Mouse (Mus musculus): Measurements from ENCODE around the gene Sema4a. TPM values are rescaled to one million over a fixed set of nuclear protein-coding genes. Genes with fewer than 3 reads are reported as not detected.
"Not testable (repeated sequence)": the region's sequence is repeated elsewhere in the genome, so short reads cannot be mapped to it uniquely, and the experiment has no call there.

Gene Sema4a
- total RNA-seq, 2 experiments from 2014 or later: 35.7 to 38.5 TPM

DNA sequence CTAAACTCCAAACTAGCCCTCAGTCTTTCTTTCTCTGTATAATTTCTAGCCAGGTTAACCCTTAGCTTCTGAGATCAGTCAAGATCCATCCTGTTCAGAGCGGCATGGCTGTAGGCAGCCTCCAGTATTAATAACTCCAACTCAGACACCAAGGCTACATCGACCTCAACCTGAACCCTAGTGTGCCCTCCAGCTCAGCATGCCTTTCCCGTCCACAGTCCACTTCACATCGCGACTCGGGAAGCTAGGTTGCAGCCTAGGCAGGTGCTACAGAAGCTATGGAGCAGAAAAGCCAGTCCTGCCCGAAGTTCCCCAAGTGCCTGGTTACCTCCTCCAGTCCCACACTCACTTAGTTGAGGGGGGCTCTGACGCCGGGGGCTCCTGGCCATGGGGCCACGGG, 23.5 kb downstream of the Sema4a start:
- no peak for ATAC-seq (replicated peaks; ENCODE audit: poor library complexity, severe bottlenecking)

DNA sequence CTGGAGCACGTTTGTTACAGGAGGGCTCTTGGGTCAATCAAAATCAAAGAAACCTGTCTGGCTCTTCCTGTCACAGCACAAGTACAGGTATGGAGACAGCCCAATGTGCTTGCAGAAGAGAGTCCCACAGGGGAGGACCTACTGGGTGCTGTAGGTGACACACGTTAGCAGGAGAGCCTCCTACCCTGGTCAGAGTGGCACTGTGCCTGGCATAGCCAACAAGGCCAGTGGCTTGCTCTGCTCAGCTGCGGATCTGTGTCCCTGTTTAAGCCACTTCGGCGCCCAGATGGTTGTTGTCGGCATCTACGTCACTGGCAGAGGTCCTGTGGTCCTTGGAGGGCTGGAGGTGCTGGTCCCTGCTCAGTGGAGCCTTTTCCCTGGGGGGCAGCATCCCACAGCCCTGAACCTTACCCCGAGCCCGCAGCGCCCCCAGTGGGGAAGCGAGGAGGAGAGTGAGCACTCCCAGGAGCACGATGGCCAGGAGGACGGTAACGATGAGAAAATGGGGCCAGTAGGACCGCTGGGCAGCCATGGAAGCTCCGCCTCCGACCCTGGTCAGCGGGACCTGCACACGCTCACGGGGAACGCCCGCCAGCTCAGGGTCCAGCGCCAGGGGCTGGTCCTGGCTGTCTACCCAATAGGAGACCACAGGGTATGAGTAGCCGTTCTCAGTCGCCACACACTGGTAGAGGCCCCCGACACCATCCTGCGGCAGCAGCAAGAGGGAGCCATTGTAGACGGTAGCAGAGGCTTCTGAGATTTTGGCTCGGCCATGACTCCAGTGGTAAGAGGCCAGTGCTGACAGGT, 24.4 kb downstream of the Sema4a start:
- peak; percentile 61 for ATAC-seq (replicated peaks; ENCODE audit: poor library complexity, severe bottlenecking)

DNA sequence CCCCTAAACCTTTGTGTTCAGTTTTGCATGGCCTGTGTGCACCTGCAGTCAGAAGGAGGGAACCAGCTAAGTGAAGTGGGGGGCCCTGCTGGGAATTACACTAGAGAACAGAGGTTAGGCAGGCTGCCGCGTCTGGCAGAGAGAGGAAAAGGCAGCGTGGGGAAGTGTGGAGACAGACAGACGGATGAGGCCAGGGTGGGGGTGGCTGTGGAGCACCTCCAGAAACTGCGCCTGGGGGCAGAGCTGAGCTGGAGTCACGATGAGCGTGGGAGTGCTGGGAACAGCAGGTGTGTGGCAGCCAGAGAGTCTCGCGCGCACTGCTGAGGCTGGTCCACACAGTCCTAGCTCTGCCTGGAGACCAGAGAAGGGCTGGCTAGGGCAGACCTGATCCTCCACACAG, 25.5 kb downstream of the Sema4a start:
- no peak for ATAC-seq (replicated peaks; ENCODE audit: poor library complexity, severe bottlenecking)

DNA sequence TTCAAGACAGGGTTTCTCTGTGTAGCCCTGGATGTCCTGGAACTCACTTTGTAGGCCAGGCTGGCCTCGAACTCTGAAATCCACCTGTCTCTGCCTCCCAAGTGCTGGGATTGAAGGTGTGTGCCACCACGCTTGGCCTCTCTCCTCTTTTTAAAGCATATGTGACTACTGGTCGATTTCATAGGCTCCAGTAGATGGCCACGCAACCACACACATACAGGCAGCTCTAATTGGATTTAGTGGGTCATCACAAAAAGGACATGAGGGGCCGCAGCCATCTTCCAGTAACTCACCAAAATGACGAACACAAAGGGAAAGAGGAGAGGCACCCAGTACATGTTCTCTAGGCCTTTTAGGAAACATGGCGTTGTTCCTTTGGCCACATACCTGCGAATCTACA, 32.3 kb downstream of the Sema4a start:
- not testable (repeated sequence) for ATAC-seq (replicated peaks; ENCODE audit: poor library complexity, severe bottlenecking)

DNA sequence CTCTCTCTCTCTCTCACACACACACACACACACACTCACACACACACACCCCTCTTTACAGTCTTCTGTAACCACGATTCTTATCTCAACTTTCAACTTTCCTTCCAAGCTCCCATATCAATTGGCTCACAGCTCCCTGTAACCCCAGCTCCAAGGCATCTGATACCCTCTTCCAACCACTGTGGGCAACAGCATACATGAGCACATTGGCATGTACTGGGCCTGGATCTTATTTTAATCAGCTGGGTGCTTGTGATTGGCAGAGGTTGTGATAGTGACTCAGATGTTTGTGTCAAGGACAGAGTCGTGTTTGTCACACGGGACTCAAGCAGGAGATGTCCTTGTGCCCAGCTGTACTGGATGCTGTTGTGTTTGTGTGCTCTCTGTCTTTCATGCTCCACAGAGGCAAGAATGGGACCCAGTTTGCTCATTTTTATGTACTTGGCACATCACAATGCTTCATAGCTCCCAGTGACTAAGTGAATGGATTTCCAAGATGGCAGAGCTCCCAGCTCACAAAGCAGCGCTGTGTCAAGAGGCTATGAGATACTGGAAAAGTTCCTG, 33.6 kb downstream of the Sema4a start:
- ATAC-seq (replicated peaks; ENCODE audit: poor library complexity, severe bottlenecking): no peak

DNA sequence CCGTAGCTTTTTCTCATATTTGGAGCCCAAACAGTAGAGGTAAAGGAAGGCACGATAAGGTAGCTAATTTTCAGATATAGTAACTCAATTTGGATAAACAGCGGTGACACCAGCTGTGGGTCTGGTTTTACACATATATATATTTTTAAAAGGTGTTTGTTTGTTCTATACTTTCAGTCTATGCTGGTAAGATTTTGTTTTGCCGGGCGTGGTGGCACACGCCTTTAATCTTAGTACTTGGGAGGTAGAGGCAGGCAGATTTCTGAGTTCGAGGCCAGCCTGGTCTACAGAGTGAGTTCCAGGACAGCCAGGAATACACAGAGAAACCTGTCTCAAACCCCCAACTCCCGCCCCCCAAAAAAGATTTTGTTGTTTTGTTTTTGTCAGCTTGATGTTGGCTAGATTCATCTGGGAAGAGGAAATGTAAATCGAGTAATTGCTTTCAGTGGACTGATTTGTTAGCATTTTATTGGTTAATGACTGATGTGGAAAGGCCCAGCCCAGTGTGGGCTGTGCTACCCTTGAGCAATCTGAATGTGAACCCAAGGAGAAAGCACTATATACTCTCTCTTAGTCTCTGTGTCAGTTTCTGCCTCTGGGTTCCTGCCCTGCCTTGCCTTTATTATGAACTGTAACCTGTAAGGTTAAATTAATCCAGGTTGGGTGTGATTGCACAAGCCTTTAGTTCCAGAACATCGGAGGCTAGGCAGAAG, 35.1 kb downstream of the Sema4a start:
- ATAC-seq (replicated peaks; ENCODE audit: poor library complexity, severe bottlenecking): no peak

DNA sequence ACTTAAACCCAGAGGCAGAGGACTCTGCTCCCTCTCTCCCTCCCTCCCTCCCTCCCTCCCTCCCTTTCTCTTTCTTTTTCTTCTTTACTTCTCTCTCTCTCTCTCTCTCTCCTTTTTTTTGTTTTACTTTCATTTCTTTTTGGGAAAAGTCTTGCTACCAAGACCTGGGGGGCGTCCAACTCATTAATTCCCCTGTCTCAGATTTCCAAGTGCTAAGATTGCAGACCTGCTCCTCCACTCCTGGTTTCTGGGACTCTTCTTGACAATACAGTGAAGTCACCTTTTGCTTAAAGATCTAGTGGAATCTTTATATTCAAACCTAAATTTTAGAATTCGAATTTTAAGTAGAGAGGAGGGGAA, 35.7 kb downstream of the Sema4a start:
- ATAC-seq (replicated peaks; ENCODE audit: poor library complexity, severe bottlenecking): no peak

DNA sequence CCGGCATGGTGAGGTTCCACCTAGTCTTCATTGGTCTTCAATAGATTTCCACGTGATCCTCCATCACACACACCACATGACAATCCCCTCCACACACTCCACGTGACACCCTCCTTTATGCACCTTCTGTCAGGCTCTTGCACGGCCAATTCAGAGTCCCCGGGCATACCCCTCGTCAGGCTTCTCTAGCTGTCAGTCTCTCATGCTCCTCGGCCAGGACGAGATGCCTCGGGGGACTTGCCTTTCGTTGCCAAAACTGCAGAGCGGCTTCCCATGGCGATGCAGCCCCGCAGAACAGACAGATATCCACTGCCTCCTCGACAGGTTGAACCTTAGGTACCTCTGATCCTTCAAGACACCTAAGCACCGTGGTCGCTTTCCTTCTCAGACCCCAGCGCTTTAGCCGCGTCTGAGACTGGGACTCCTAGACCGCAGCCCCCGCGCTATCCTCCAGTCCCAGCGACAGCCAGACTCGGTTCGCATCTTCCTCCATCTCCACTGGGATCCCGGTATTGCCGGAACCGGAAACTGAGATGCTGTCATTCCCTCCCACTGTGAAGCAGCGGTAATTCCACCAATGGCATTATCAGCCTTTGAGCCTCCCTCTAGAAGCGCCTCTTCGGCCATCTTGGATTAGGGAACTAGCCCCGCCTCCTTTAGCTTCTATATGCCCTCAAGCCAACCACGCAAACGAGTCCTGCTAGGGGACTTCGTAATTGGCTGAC, 36.2 kb downstream of the Sema4a start, which contains the start of gene Slc25a44:
Gene Slc25a44, minus strand, starts transcription at position 535 of the 725 bp plus-strand sequence.
- ATAC-seq (replicated peaks; ENCODE audit: poor library complexity, severe bottlenecking): peak; percentile 95

DNA sequence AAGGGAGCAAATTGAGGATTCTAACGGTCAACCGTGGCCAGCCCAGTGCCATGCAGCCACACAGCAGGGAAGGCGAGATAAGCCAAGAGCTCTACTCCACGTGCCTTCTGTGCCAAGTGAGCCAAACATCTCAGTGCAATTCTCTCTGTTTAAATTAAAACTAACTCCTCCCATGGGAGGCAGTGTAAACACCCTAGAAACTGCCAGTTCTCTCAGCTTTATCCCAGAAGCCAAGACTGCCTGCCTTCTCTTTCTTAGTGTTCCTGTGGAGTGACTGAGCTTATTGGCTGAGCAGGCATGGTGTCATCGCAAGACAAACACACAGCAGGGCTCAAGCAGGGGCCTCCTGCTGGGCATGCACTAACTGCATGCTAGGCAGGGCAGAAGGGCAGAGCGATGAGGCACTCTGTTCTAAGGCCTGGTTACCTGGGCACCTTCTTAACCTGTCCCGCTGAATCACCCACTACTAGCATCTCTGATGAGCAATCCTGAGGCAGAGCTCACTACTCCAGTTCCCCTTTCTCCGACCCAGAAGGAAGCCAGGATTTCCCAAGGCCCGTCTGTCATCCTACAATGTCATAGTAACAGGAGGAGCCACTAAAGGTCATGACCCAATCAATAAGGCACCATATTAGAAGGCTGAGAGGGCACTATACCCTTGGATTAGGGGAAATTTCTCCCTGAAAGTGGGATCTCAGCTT, 38.8 kb downstream of the Sema4a start:
- ATAC-seq (replicated peaks; ENCODE audit: poor library complexity, severe bottlenecking): peak; percentile 57

DNA sequence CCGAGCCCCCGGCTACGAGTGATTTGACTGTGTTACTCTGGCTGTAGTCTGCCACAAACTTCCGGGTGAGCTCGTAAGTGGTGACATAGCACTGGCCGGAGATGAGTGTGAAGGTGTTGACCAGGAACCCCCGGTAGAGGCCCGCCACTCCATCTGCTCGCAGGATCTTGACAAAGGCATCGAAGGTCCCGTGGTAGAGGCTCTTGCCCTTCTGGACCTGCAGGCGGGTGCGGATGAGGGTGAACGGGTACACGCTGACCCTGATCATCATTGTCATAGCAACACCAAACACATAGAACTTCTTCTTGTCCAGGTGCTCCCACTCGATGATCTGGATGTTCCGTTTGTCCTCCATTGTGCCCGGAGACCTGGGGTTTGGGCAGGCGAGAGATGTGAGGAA, 40.2 kb downstream of the Sema4a start:
- no peak for ATAC-seq (replicated peaks; ENCODE audit: poor library complexity, severe bottlenecking)

DNA sequence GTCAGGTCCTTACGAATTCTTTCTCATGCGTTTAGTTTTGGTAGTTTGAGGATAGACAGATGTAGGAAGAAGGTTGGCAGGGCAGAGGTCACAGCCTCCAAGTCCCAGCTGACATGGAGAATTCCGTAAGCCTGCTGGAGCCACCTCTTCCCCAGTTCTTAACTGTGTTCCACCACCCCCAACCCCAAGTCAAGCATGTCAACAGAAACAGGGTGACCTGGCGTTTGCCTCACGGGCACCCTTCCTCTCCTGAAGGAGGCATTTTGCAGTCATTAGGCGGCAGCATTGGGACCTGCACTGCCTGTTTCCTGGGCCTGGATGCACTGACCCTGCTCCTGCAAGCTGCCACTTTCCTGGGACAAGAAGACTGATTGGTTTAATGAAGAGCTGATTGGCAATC, 43.0 kb downstream of the Sema4a start:
- ATAC-seq (replicated peaks; ENCODE audit: poor library complexity, severe bottlenecking): no peak

DNA sequence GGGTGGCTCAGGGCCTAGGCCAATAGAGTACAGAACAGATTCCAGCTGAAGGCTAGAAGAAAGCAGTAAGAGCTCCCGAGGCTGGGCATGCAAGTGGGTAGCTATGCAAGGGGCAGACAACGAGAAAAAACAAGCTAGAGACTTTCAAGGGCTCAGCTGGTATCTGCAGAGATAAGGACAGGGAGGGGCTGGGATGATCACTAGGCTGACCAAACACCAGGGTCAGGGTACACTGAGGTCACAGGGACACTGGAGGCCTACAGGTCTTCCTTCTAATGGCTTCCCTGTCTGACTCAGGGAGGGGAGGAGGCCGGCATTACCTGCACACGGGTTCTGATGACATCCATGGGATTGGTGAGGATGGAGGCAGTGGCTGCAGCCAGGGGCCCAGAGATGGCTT, 45.3 kb downstream of the Sema4a start:
- no peak for ATAC-seq (replicated peaks; ENCODE audit: poor library complexity, severe bottlenecking)

DNA sequence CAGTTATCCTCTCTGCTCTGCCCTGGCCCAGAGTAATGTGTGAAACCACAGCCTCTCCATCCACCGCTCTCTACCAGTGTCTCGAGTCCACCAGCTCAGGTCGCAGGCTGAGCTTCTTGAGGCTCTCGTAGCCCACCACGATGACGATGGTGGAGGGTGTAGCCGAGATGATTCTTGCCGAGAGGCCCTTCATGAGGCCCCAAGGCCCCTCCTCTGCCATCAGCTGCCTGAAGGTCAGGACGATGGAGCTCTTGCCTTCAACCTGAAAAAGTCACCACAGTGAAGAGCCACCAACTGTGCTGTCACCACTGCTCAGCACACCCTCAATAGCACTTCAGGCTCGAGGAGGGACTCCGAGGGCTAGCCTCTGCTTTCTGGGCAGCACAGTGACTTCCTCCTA, 48.3 kb downstream of the Sema4a start:
- no peak for ATAC-seq (replicated peaks; ENCODE audit: poor library complexity, severe bottlenecking)

DNA sequence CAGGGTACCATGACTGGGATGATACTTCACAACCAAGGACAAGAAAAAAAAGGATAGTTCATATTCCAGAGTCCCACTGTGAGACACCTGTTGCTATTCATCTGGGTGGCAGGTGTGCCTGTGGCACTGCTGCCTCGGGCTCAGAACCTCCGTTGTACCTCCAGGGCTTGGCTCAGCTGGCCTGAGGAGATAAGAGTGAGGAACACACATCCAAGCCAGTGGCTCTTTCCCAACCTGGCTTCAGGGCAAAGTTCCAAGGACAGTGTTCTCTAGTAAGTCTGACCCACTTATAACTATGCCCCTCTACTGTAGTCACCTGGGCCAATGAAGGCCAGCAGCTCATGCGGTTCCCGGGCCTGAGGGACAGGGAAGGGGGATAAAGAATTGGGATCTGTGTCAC, 49.3 kb downstream of the Sema4a start:
- ATAC-seq (replicated peaks; ENCODE audit: poor library complexity, severe bottlenecking): no peak

DNA sequence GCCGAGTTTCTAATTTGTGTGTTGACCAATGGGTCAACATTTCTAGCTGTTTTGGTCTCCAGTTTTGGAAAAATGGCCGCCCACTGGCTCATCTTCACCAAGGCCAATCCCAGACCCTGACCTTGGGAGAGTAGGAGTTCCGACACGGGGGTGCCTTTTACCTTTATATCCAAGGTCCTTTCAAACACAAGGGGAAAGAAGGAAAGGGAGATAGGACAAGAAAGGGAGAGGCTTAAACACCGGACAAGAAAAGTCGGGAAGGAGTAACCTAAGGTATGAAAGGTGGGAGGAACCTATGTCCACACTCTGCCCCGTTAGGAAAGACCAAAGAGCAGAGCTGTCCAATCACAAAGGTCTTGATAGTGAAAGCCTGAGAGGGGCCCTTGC, 50.3 kb downstream of the Sema4a start:
- ATAC-seq (replicated peaks; ENCODE audit: poor library complexity, severe bottlenecking): no peak

DNA sequence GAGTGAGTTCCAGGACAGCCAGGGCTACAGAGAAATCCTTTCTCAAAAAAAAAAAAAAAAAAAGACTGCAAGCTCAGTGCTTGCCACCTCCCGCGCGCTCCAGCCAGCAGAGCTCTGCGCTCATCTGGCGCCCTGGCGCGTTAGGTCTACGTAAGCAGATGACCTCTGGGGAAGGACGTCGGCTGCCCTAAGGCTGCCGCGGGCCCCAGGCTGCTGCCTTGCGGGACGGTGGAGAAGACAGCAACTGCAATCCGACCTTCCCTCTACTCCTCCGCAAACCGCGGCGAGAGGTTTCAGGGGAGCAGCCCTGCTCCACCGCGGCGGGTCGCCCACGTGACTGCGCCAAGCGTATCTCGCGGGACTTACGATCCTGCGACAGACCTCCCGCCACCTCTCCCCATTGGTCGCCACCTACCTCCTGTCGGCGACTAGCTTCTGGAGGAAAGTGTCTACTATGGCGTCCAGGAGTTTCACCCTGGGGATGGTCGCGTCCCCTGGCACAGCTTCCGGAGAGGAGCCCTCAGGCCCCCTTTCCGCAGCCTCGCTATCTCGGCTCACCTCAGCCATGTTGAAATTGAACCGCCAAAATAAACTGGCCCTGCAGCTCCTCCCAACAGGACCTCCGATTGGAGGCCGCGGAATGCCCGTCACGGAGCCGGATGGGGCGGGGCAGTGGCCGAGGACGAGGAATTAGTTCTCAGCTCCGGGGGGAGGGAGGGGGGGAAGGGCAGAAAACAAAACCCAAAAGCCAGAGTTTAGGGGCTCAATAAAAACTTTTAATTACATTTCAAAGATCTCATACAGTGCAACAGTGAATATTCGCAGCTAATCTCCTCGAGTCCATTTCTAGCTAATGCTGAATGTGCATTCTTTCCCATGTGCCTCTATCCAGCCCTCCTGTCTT, 51.0 kb downstream of the Sema4a start, which contains the start of gene Pmf1:
Gene Pmf1, minus strand, starts transcription at position 591 of the 904 bp plus-strand sequence.
- peak; percentile 85 for ATAC-seq (replicated peaks; ENCODE audit: poor library complexity, severe bottlenecking)

DNA sequence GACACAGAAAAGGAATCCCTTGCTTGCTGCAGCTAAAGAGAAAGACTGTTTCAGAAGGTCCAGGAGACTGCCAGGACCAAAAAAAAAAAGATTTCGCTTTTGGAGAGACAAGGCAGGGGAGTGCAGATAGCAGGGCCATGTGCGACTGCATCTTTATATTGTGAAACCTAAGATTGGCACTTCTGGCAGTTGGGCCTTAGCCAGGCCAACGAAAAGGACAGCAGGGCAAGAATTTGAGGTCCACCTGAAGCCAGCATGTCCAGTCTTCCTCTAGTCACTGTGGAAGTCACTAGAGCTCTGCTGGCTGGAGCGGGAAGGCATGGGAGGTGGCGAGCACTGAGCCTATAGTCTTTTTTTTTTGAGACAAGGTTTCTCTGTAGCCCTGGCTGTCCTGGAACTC, 52.0 kb downstream of the Sema4a start:
- ATAC-seq (replicated peaks; ENCODE audit: poor library complexity, severe bottlenecking): no peak

DNA sequence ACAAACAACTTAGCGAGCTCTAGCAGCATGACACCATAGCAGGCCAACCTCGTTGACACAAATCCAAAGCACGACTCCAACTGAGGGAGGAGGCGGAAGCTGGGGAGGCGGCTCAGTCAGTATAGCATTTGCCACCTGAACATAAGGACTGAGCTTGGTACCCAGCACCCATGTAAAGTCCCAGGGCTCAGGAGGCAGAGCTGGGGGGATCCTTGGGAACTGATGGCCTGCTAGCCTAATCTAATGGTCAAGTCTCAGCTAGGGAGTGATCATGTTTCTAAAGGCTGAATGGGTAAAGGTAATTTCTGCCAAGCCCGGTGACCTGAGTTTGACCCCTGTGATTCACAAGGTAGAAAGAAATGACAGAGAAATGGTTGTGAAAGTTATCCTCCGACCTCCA, 53.5 kb downstream of the Sema4a start:
- ATAC-seq (replicated peaks; ENCODE audit: poor library complexity, severe bottlenecking): no peak

DNA sequence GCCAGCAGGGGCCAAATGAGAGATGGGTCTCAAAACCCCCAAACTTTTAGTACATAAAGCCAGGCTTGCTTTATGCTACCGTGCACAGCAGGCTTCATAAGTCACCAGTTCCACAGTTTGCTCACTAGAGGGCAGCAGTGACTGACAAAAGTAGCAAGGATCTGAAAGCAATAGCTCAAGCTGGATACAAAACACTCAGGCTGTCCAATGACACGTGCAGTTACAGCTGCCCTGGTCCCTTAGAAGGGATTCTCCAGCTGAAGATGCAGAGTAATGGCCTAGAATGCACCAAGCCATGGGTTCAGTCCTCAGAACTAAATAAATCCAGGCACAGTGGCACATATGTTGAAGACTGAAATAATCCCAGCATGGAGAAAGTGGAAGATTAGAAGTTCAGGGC, 53.9 kb downstream of the Sema4a start:
- peak; percentile 47 for ATAC-seq (replicated peaks; ENCODE audit: poor library complexity, severe bottlenecking)

All from granulocyte monocyte progenitor cell, adult 5-6 weeks (primary cell).